Mouse (Mus musculus) small intestine, adult 2 months (tissue): ENCODE measurements around the gene Slc13a2.

Experiments
- CTCF ChIP-seq: fragments of 200-500 bp; IDR thresholded peaks from 2 replicates; pipeline ENCODE4 v1.5.1; 2012; ENCODE audit warnings: low read depth, mild to moderate bottlenecking, control low read depth, inconsistent platforms, low read length, moderate library complexity, mixed read lengths; ENCODE audit not compliant: insufficient replicate concordance, insufficient read length; ENCODE audit errors: extremely low read depth
- POLR2A ChIP-seq: fragments of 200-500 bp; IDR thresholded peaks from 2 replicates; pipeline ENCODE4 v1.6.1; 2012; ENCODE audit warnings: low read depth, mild to moderate bottlenecking, control low read depth, inconsistent platforms, low read length, moderate library complexity

DNA sequence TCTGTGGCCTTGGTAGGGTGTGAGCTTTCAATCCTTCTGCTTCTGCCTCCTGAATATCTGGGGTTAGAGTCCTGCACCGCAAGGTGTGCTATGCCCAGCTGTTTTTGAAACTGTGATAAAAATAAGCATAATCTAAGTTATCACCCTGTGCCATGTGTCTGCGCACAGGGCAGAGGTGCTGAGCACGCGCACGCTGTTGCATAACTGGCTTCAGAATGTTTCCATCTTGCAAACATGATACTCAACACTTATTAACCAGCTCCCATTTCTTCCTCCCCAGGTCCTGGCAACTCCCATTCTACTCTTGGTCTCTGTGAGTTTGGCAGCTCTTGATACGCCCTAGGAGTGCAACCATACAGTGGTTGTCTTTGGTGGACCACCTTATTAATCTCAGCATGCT lies 5.6 kb upstream of the Slc13a2 start:
- TF ChIP-seq POLR2A: no peak
- TF ChIP-seq CTCF: no peak
